Mouse (Mus musculus) intestine, postnatal 0 days (tissue): ENCODE data around the gene Hist1h2be. TPM values are rescaled to one million over a fixed set of nuclear protein-coding genes. Genes with fewer than 3 reads are reported as not detected.
A peak's percentile ranks its signal among the peaks of the same experiment; 100 is the strongest.
"Not testable (repeated sequence)": the region's sequence is repeated elsewhere in the genome, so short reads cannot be mapped to it uniquely, and the experiment has no call there.

Experiments used
- ATAC-seq: fragments of 200-750 bp; cut with Nextera tagmentation; 2 replicates; pipeline ENCODE4 v1.8.0; 2017; ENCODE audit warnings: mild to moderate bottlenecking, moderate TSS enrichment, moderate library complexity
- H3K27ac ChIP-seq: fragments of 300-500 bp; sonication (generic); 2 replicates; pipeline ENCODE4 v1.5.1; 2014; ENCODE audit warnings: mild to moderate bottlenecking, low read depth, low read length, moderate library complexity
- H3K27me3 ChIP-seq: fragments of 300-500 bp; sonication (generic); replicated peaks from 2 replicates; pipeline ENCODE4 v1.6.1; 2014; ENCODE audit warnings: low read length, mixed read lengths; ENCODE audit not compliant: control insufficient read depth, insufficient read depth
- H3K36me3 ChIP-seq: fragments of 300-500 bp; sonication (generic); 2 replicates; pipeline ENCODE4 v1.6.1; 2014; ENCODE audit warnings: mild to moderate bottlenecking, moderate library complexity; ENCODE audit not compliant: control insufficient read depth, insufficient read depth
- H3K4me1 ChIP-seq: fragments of 300-500 bp; sonication (generic); replicated peaks from 2 replicates; pipeline ENCODE4 v1.6.1; 2014; ENCODE audit warnings: antibody characterized with exemption, low read length, mixed read lengths; ENCODE audit not compliant: control insufficient read depth, insufficient read depth
- H3K4me2 ChIP-seq: fragments of 300-500 bp; sonication (generic); replicated peaks from 2 replicates; pipeline ENCODE4 v1.6.1; 2014; ENCODE audit warnings: low read depth, mild to moderate bottlenecking, moderate library complexity
- H3K4me3 ChIP-seq: fragments of 300-500 bp; sonication (generic); 2 replicates; pipeline ENCODE4 v1.5.1; 2014; ENCODE audit warnings: low read depth, low read length
- H3K9ac ChIP-seq: fragments of 300-500 bp; sonication (generic); 2 replicates; pipeline ENCODE4 v1.6.1; 2014; ENCODE audit warnings: mild to moderate bottlenecking, low read depth, low read length
- H3K9me3 ChIP-seq: fragments of 300-500 bp; sonication (generic); 2 replicates; pipeline ENCODE4 v1.6.1; 2016; ENCODE audit warnings: mixed run types; ENCODE audit not compliant: control insufficient read depth
- CTCF ChIP-seq: sonication (generic); IDR thresholded peaks from 2 replicates; pipeline ENCODE4 v1.5.1; 2016; ENCODE audit warnings: low read depth, mild to moderate bottlenecking, control low read depth, antibody characterized with exemption, moderate library complexity
- WGBS: fragments of 180-500 bp; shearing (Covaris S2); extraction: QIAGEN DNeasy Blood & Tissue Kit; methylation state at CpG from one replicate; pipeline ENCODE4 v1.1.7; 2014; 5-methylcytosine and 5-hydroxymethylcytosine counted together
- polyA plus RNA-seq: library from polyadenylated mRNA; unstranded; fragments of >200 nt; fragmentation: Nextera tagmentation; extraction: Ambion mirVana; gene quantifications from 2 replicates; pipeline ENCODE4 v1.2.1, GENCODE M21; 2015

Gene Hist1h2be
- polyA plus RNA-seq, 1 experiment from 2014 or later: 0.46 TPM

DNA sequence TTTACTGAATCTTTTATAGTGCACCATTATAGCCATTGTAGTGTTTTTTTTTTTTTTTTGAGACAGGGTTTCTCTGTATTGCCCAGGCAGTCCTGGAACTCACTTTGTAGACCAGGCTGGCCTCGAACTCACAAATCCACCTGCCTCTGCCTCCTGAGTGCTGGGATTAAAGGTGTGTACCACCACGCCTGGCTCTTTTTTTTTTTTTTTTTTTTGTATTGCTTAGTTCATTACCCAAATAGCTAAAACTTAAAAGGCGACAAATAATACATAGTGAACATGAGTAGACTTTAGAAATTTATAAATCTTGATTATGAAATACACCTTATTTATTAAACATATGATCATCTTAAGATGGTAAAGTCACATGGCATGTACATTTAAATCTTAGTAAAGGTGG lies 79.4 kb downstream of the Hist1h2be start:
- Histone ChIP-seq H3K4me2 (no peak overlapping the region), H3K9ac (no peak overlapping the region), H3K4me3 (no peak overlapping the region), H3K36me3 (no peaks in the 10 kb centered on the region), H3K9me3 (no peaks in the 10 kb centered on the region), H3K27ac (no peak overlapping the region), H3K27me3 (no peaks in the 10 kb centered on the region), H3K4me1 (no peaks in the 10 kb centered on the region; the same call in none of the 2 replicates)
- TF ChIP-seq CTCF: no peak
- WGBS: 81% methylated on average over 3 of the region's 3 CpGs
- no peak for ATAC-seq

GRCm38 (mm10) chr13:23539821-23540220 lies 81.1 kb downstream of the Hist1h2be start:
- ATAC-seq, H3K36me3 ChIP-seq: not testable (repeated sequence)
- WGBS: 76% methylated on average over 1 of the region's 1 CpGs

DNA sequence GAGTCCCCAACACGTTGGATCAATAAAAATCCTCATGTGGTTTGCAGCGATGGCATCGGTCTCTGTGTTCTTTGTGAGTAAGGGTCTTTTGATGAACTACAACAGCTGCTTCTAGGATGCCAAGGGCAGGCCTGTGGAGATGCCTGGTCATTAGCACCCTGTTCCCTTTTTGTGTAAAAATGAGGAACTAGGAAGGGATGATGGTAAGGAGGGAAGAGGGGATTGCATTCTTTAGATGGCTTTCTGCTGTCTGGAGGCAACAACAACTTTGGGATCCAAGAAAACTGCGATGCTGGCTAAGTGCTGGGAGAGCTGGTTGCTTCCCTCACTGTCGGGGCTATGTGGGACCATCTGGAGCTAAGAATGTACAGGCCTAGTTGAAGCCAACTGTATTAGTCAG lies 82.7 kb downstream of the Hist1h2be start:
- H3K4me1 ChIP-seq: peaks cover 3% of the 10 kb centered on the region
- no peak for TF ChIP-seq CTCF
- no peak overlapping the region for H3K27ac ChIP-seq
- ATAC-seq: no peak
- no peak overlapping the region for H3K9ac ChIP-seq
- H3K4me2 ChIP-seq: no peak overlapping the region
- WGBS: 67% methylated on average over 5 of the region's 5 CpGs
- no peak overlapping the region for H3K4me3 ChIP-seq
- H3K9me3 ChIP-seq: no peaks in the 10 kb centered on the region
- no peaks in the 10 kb centered on the region for H3K27me3 ChIP-seq
- no peaks in the 10 kb centered on the region for H3K36me3 ChIP-seq

More at GRCm38 (mm10) chr13:23539821-23540220, 81.1 kb downstream of the Hist1h2be start:
- not testable (repeated sequence) for H3K4me2 ChIP-seq, H3K4me3 ChIP-seq, H3K27ac ChIP-seq, H3K27me3 ChIP-seq, H3K9ac ChIP-seq, H3K4me1 ChIP-seq, H3K9me3 ChIP-seq

DNA sequence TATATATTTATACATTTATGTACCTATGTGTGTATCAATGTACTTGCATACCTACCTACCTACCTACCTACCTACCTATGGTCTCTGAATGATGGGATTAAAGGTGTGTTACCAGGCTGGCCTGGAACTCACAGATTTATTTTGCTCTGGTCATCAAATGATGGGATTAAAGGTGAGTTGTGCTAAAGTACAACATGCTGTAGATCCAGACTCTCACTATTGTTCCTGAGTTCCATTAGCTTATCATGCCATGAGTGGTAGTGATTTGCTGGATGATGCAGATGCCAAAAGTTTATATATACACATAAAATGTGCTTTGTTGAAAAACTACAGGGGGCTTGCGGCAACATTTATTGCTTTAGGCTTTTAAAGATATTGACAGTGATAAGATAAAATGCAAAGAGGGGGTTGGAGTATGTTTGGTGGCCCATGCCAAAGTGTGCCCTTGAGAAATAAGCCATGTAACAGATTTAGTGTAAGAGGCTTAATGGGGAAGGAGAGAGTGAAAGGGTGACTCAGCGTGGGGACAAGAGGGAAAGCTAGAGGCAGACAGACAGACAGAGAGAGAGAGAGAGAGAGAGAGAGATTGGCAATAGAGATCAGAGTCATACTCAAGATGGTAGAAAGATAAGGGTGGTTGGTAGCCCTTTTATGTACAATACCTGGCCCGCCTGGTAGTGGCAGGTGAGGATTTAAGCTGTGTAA lies 83.8 kb downstream of the Hist1h2be start:
- Histone ChIP-seq H3K9me3 (no peaks in the 10 kb centered on the region), H3K27me3 (no peaks in the 10 kb centered on the region), H3K36me3 (no peaks in the 10 kb centered on the region), H3K9ac (no peak overlapping the region), H3K4me1 (peaks cover 3% of the 10 kb centered on the region; the same call in 1 of the 2 replicates), H3K4me2 (peak overlapping the region; percentile 82; the same call in 1 of the 2 replicates), H3K4me3 (no peak overlapping the region), H3K27ac (no peak overlapping the region)
- TF ChIP-seq CTCF: no peak
- no peak for ATAC-seq
- 65% methylated on average over 3 of the region's 3 CpGs for WGBS

DNA sequence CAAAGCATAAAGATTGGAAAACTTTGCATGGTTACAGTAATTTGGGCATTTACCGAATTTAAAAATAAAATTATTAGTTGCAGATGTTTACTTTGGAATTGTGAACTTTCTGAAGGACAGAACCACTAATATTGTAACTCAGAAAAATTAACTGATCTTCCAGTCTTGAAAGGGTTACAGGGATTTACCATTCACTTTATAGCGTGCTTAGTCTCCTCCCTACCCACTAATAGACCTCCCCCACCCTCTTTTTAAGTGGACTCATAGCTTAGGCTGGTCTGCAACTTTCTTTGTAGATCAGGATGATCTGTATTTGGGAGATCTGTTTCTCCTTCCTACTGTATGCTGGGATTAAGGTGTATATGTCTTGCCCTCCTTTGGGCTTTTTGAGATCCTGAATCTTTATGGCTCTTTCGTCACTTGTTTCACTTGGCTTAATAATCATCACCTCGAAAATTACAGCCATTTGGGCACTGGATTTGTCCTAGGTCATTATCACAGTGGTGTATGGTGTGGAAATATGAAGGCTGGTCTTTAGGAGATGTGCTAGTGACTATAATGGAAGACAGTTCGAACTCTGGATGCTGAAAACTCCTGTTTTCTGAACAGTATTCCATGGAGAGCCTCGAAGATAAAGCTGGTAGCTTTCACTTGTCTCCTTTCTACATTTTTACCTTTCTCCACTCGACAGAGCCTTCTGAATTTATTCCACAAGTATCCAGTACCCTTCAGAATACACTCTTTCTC lies 84.7 kb downstream of the Hist1h2be start:
- peak overlapping the region; percentile 82 for H3K4me2 ChIP-seq

DNA sequence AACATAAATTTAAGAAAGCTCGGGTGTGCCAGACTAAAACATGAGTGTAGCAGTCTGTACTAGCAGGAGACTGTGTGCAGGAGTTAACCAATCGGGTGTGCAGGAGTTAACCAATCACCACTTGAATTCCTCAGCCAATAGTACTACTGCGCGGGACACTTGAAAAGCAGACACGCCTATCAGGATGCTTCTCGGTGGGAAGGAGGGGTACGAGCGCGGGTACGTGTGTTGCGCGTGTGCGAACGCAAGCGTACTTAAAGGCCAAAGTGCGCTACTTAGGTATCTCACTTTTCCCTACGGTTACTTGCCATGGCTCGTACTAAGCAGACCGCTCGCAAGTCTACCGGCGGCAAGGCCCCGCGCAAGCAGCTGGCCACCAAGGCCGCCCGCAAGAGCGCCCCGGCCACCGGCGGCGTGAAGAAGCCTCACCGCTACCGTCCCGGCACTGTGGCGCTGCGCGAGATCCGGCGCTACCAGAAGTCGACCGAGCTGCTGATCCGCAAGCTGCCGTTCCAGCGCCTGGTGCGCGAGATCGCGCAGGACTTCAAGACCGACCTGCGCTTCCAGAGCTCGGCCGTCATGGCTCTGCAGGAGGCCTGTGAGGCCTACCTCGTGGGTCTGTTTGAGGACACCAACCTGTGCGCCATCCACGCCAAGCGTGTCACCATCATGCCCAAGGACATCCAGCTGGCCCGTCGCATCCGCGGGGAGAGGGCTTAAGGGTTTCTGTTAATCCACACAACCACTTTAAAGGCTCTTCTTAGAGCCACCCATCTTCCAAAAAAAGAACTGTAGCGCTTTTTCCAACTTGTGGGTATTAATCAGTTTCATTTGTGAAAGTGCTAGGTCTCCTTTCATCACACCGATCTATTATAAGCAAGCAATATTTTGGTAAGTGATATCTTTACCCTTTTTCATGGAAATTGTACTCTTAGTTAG lies 85.5 kb downstream of the Hist1h2be start, which contains the start of gene Hist1h3g:
Hist1h3g (plus strand) TSS at position 286 of the 939 bp plus-strand sequence.
- H3K9ac ChIP-seq: peak within 1 kb of the TSS; percentile 43
- not testable (repeated sequence) for H3K36me3 ChIP-seq, H3K9me3 ChIP-seq, H3K4me1 ChIP-seq, H3K27me3 ChIP-seq
- H3K4me3 ChIP-seq: peak within 1 kb of the TSS; percentile 45
- H3K4me2 ChIP-seq: peak within 1 kb of the TSS; percentile 82
- under 1% methylated on average over 36 of the region's 62 CpGs for WGBS
- H3K27ac ChIP-seq: peak within 1 kb of the TSS; percentile 51
- ATAC-seq: peak; percentile 85

More for the DNA sequence above, 84.7 kb downstream of the Hist1h2be start:
- 12% methylated on average over 7 of the region's 7 CpGs for whole genome bisulfite sequencing
- Histone ChIP-seq H3K9ac (0 out of 2 replicates have a peak overlapping the region, but pooled peaks have one; percentile 22), H3K27ac (no peak overlapping the region), H3K4me3 (peak overlapping the region; percentile 45), H3K4me1 (peaks cover 3% of the 10 kb centered on the region; the same call in 1 of the 2 replicates), H3K9me3 (no peaks in the 10 kb centered on the region), H3K27me3 (no peaks in the 10 kb centered on the region), H3K36me3 (no peaks in the 10 kb centered on the region)
- no peak for ATAC-seq
- no peak for TF ChIP-seq CTCF
